Mouse (Mus musculus): ENCODE results near the gene Itgae. TPM values are rescaled to one million over a fixed set of nuclear protein-coding genes. Genes with fewer than 3 reads are reported as not detected.

The Itgae gene
- polyA plus RNA-seq, 1 experiment from 2014 or later, result 0.16 TPM

- Histone ChIP-seq H3K4me1 (ENCODE audit: control insufficient read depth, insufficient read depth, low read length) (no peaks in the 10 kb centered on the region), H3K4me2 (ENCODE audit: low read depth, low read length) (no peak overlapping the region), H3K9ac (replicated peaks; ENCODE audit: low read depth, low read length) (no peak overlapping the region), H3K9me3 (ENCODE audit: control insufficient read depth, low read length) (no peaks in the 10 kb centered on the region), H3K27ac (ENCODE audit: low read depth, low read length) (no peak overlapping the region), H3K27me3 (ENCODE audit: control insufficient read depth, insufficient read depth, low read length) (no peaks in the 10 kb centered on the region), H3K36me3 (ENCODE audit: control insufficient read depth, insufficient read depth, low read length) (no peaks in the 10 kb centered on the region), H3K4me3 (ENCODE audit: low read depth, low read length) (no peak overlapping the region)
- whole genome bisulfite sequencing, result 97% methylated on average over 6 of the region's 6 CpGs
- ATAC-seq (ENCODE audit: low read depth), result no peak
Measured at GRCm38 (mm10) chr11:73132999-73133398, 42.6 kb downstream of the Itgae start.

GRCm38 (mm10) chr11:73134222-73134621, 43.8 kb downstream of the Itgae start:
- Histone ChIP-seq H3K36me3 (ENCODE audit: control insufficient read depth, insufficient read depth, low read length) (no peaks in the 10 kb centered on the region), H3K9me3 (ENCODE audit: control insufficient read depth, low read length) (no peaks in the 10 kb centered on the region), H3K9ac (replicated peaks; ENCODE audit: low read depth, low read length) (no peak overlapping the region), H3K27me3 (ENCODE audit: control insufficient read depth, insufficient read depth, low read length) (no peaks in the 10 kb centered on the region), H3K4me2 (ENCODE audit: low read depth, low read length) (no peak overlapping the region), H3K4me1 (ENCODE audit: control insufficient read depth, insufficient read depth, low read length) (no peaks in the 10 kb centered on the region), H3K27ac (ENCODE audit: low read depth, low read length) (no peak overlapping the region), H3K4me3 (ENCODE audit: low read depth, low read length) (no peak overlapping the region)
- no peak for ATAC-seq (ENCODE audit: low read depth)
- WGBS, result 94% methylated on average over 5 of the region's 5 CpGs

GRCm38 (mm10) chr11:73136587-73136986, 46.2 kb downstream of the Itgae start:
- no peaks in the 10 kb centered on the region for H3K9me3 ChIP-seq (ENCODE audit: control insufficient read depth, low read length)
- no peaks in the 10 kb centered on the region for H3K36me3 ChIP-seq (ENCODE audit: control insufficient read depth, insufficient read depth, low read length)
- WGBS, result 55% methylated on average over 6 of the region's 6 CpGs
- H3K4me1 ChIP-seq (ENCODE audit: control insufficient read depth, insufficient read depth, low read length), result no peaks in the 10 kb centered on the region
- H3K27me3 ChIP-seq (ENCODE audit: control insufficient read depth, insufficient read depth, low read length), result no peaks in the 10 kb centered on the region
- no peak overlapping the region for H3K27ac ChIP-seq (ENCODE audit: low read depth, low read length)
- H3K4me3 ChIP-seq (ENCODE audit: low read depth, low read length), result no peak overlapping the region
- no peak for ATAC-seq (ENCODE audit: low read depth)
- 0 out of 2 replicates have a peak overlapping the region, but pooled peaks have one; percentile 3 for H3K9ac ChIP-seq (replicated peaks; ENCODE audit: low read depth, low read length)
- H3K4me2 ChIP-seq (ENCODE audit: low read depth, low read length), result peak overlapping the region; percentile 80

- no peaks in the 10 kb centered on the region for H3K9me3 ChIP-seq (ENCODE audit: control insufficient read depth, low read length)
- 38% methylated on average over 11 of the region's 11 CpGs for whole genome bisulfite sequencing
- H3K27ac ChIP-seq (ENCODE audit: low read depth, low read length), result no peak overlapping the region
- peak overlapping the region; percentile 78 for H3K4me3 ChIP-seq (ENCODE audit: low read depth, low read length)
- H3K36me3 ChIP-seq (ENCODE audit: control insufficient read depth, insufficient read depth, low read length), result no peaks in the 10 kb centered on the region
- H3K27me3 ChIP-seq (ENCODE audit: control insufficient read depth, insufficient read depth, low read length), result no peaks in the 10 kb centered on the region
- H3K9ac ChIP-seq (replicated peaks; ENCODE audit: low read depth, low read length), result 0 out of 2 replicates have a peak overlapping the region, but pooled peaks have one; percentile 72
- H3K4me2 ChIP-seq (ENCODE audit: low read depth, low read length), result peak overlapping the region; percentile 80
- H3K4me1 ChIP-seq (ENCODE audit: control insufficient read depth, insufficient read depth, low read length), result no peaks in the 10 kb centered on the region
- no peak for ATAC-seq (ENCODE audit: low read depth)
Measured at GRCm38 (mm10) chr11:73137116-73137515, 46.7 kb downstream of the Itgae start.

- peak; percentile 99 for ATAC-seq (ENCODE audit: low read depth)
- Histone ChIP-seq H3K36me3 (ENCODE audit: control insufficient read depth, insufficient read depth, low read length) (no peaks in the 10 kb centered on the region), H3K27me3 (ENCODE audit: control insufficient read depth, insufficient read depth, low read length) (no peaks in the 10 kb centered on the region), H3K9ac (replicated peaks; ENCODE audit: low read depth, low read length) (peak within 1 kb of the TSS; percentile 72), H3K27ac (ENCODE audit: low read depth, low read length) (no peak within 1 kb of the TSS), H3K4me2 (ENCODE audit: low read depth, low read length) (peak within 1 kb of the TSS; percentile 80), H3K4me1 (ENCODE audit: control insufficient read depth, insufficient read depth, low read length) (no peaks in the 10 kb centered on the region), H3K4me3 (ENCODE audit: low read depth, low read length) (peak within 1 kb of the TSS; percentile 78), H3K9me3 (ENCODE audit: control insufficient read depth, low read length) (no peaks in the 10 kb centered on the region)
- WGBS, result under 1% methylated on average over 84 of the region's 84 CpGs
Measured at GRCm38 (mm10) chr11:73137591-73138501, 47.5 kb downstream of the Itgae start, which contains the start of gene Haspin. Gene Haspin, minus strand, starts transcription at chr11:73138294.

GRCm38 (mm10) chr11:73144261-73144681, 53.9 kb downstream of the Itgae start:
- H3K27me3 ChIP-seq (ENCODE audit: control insufficient read depth, insufficient read depth, low read length), result no peaks in the 10 kb centered on the region
- H3K36me3 ChIP-seq (ENCODE audit: control insufficient read depth, insufficient read depth, low read length), result no peaks in the 10 kb centered on the region
- no peak overlapping the region for H3K4me2 ChIP-seq (ENCODE audit: low read depth, low read length)
- no peak overlapping the region for H3K27ac ChIP-seq (ENCODE audit: low read depth, low read length)
- H3K4me1 ChIP-seq (ENCODE audit: control insufficient read depth, insufficient read depth, low read length), result no peaks in the 10 kb centered on the region
- H3K9me3 ChIP-seq (ENCODE audit: control insufficient read depth, low read length), result no peaks in the 10 kb centered on the region
- no peak for ATAC-seq (ENCODE audit: low read depth)
- 79% methylated on average over 1 of the region's 1 CpGs for WGBS
- no peak overlapping the region for H3K9ac ChIP-seq (replicated peaks; ENCODE audit: low read depth, low read length)
- no peak overlapping the region for H3K4me3 ChIP-seq (ENCODE audit: low read depth, low read length)

- no peak overlapping the region for H3K9ac ChIP-seq (replicated peaks; ENCODE audit: low read depth, low read length)
- H3K4me1 ChIP-seq (ENCODE audit: control insufficient read depth, insufficient read depth, low read length), result no peaks in the 10 kb centered on the region
- ATAC-seq (ENCODE audit: low read depth), result no peak
- H3K4me3 ChIP-seq (ENCODE audit: low read depth, low read length), result no peak overlapping the region
- H3K27ac ChIP-seq (ENCODE audit: low read depth, low read length), result no peak overlapping the region
- H3K36me3 ChIP-seq (ENCODE audit: control insufficient read depth, insufficient read depth, low read length), result no peaks in the 10 kb centered on the region
- no peaks in the 10 kb centered on the region for H3K27me3 ChIP-seq (ENCODE audit: control insufficient read depth, insufficient read depth, low read length)
- H3K9me3 ChIP-seq (ENCODE audit: control insufficient read depth, low read length), result no peaks in the 10 kb centered on the region
- 66% methylated on average over 11 of the region's 11 CpGs for WGBS
- H3K4me2 ChIP-seq (ENCODE audit: low read depth, low read length), result no peak overlapping the region
Measured at GRCm38 (mm10) chr11:73146026-73146974, 55.9 kb downstream of the Itgae start.

- no peak overlapping the region for H3K4me2 ChIP-seq (ENCODE audit: low read depth, low read length)
- H3K9ac ChIP-seq (replicated peaks; ENCODE audit: low read depth, low read length), result no peak overlapping the region
- no peaks in the 10 kb centered on the region for H3K27me3 ChIP-seq (ENCODE audit: control insufficient read depth, insufficient read depth, low read length)
- H3K36me3 ChIP-seq (ENCODE audit: control insufficient read depth, insufficient read depth, low read length), result no peaks in the 10 kb centered on the region
- no peak overlapping the region for H3K4me3 ChIP-seq (ENCODE audit: low read depth, low read length)
- no peak overlapping the region for H3K27ac ChIP-seq (ENCODE audit: low read depth, low read length)
- WGBS, result 62% methylated on average over 7 of the region's 7 CpGs
- ATAC-seq (ENCODE audit: low read depth), result no peak
- H3K9me3 ChIP-seq (ENCODE audit: control insufficient read depth, low read length), result no peaks in the 10 kb centered on the region
- H3K4me1 ChIP-seq (ENCODE audit: control insufficient read depth, insufficient read depth, low read length), result no peaks in the 10 kb centered on the region
Measured at GRCm38 (mm10) chr11:73146975-73147365, 56.6 kb downstream of the Itgae start.
